Mouse (Mus musculus): ENCODE results near the gene Muc2.

Muc2 gene

GRCm38 (mm10) chr7:141770521-141770920 lies 80.4 kb downstream of the Muc2 start:
- no peak for DNase-seq (ENCODE audit: low spot score)

GRCm38 (mm10) chr7:141770988-141771387 lies 80.8 kb downstream of the Muc2 start:
- no peak for DNase-seq (ENCODE audit: low spot score)

- DNase-seq (ENCODE audit: low spot score) = no peak
Observed at GRCm38 (mm10) chr7:141772058-141772557, 82.0 kb downstream of the Muc2 start.

- no peak for DNase-seq (ENCODE audit: low spot score)
Observed at GRCm38 (mm10) chr7:141774855-141775254, 84.7 kb downstream of the Muc2 start.

DNA sequence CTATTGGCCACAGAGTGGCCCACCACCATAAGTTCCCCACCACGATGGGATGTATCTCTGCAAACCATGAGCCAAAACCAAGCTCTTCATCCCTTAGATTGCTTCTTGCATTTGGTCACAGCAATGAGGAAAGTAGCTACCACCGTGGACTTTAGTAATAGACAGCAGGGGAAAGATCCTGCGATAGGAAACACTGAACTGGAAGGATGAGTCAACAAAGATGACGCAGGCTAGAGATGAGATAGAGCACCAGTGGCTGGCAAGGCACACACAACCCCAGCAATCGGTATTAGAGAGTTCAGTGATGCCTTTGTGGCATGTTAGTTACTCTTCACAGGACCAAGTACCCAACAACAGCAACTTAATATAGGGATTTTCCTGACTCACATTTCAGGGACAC lies 86.1 kb downstream of the Muc2 start:
- no peak for DNase-seq (ENCODE audit: low spot score)

GRCm38 (mm10) chr7:141788677-141789452 lies 98.7 kb downstream of the Muc2 start, which contains the start of gene Muc5ac:
Gene Muc5ac (plus strand): TSS chr7:141788972.
- no peak for DNase-seq (ENCODE audit: low spot score)

DNA sequence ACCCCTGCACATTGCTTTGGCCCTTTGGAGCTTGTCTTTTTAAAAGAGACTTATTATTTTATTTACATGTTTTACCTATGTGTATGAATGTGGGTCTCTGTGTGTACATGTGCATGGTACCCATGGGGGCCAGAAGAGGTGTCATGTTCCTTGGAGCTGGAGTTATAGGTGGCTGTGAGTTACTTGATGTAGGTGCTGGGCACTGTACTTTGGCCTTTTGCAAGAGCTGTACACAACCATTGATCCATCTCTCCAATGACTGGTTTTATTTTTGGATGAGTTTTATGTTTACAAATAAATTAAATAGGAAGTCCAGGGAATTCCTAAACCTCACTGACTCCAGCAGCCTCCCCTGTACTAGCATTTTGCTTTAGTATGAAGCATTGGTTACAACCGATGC lies 104.1 kb downstream of the Muc2 start:
- no peak for DNase-seq (ENCODE audit: low spot score)

DNA sequence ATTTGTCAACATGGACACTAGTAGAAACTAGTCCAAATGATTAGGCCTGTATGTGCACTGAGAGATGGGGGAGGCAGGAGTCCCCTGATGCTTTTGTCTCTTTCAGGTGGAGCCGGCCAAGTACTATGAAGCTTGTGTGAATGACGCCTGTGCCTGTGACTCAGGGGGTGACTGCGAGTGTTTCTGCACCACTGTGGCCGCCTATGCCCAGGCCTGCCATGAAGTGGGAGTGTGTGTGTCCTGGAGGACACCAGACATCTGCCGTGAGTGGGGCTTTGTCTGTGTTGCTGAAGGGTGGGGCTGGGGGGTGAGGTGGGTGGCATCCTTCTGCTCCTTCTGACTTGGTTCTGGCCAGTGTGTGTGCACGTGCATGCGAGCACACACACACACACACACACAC lies 113.1 kb downstream of the Muc2 start:
- no peak for DNase-seq (ENCODE audit: low spot score)

Measured in ovary, postnatal 10 days (tissue).